Mouse (Mus musculus) forebrain, postnatal 0 days (tissue): ENCODE measurements around the gene Prkca. TPM values are rescaled to one million over a fixed set of nuclear protein-coding genes. Genes with fewer than 3 reads are reported as not detected.

Experiments
- ATAC-seq: fragments of 200-750 bp; cut with Nextera tagmentation; 2 replicates; pipeline ENCODE4 v1.8.0; 2017; ENCODE audit warnings: mild to moderate bottlenecking, moderate library complexity
- DNase-seq: peaks from one replicate; pipeline ENCODE4 v3.0.0-alpha.2; 2015
- H3K27ac ChIP-seq: fragments of 300-500 bp; sonication (generic); 2 replicates; pipeline ENCODE4 v1.5.1; 2014; ENCODE audit warnings: low read depth, mild to moderate bottlenecking, antibody characterized with exemption, low read length, moderate library complexity, mixed read lengths
- H3K27me3 ChIP-seq: fragments of 300-500 bp; sonication (generic); 2 replicates; pipeline ENCODE4 v1.6.1; 2014; ENCODE audit warnings: mild to moderate bottlenecking, low read length, mixed read lengths; ENCODE audit not compliant: insufficient read depth
- H3K36me3 ChIP-seq: fragments of 300-500 bp; sonication (generic); 2 replicates; pipeline ENCODE4 v1.6.1; 2014; ENCODE audit warnings: mild to moderate bottlenecking, moderate library complexity; ENCODE audit not compliant: insufficient read depth
- H3K4me1 ChIP-seq: fragments of 300-500 bp; sonication (generic); 2 replicates; pipeline ENCODE4 v1.6.1; 2014; ENCODE audit warnings: antibody characterized with exemption; ENCODE audit not compliant: insufficient read depth
- H3K4me2 ChIP-seq: fragments of 300-500 bp; sonication (generic); 2 replicates; pipeline ENCODE4 v1.6.1; 2014; ENCODE audit warnings: low read depth, mild to moderate bottlenecking, moderate library complexity
- H3K4me3 ChIP-seq: fragments of 300-500 bp; sonication (generic); 2 replicates; pipeline ENCODE4 v1.5.1; 2014; ENCODE audit warnings: low read depth, low read length, mixed read lengths
- H3K9ac ChIP-seq: fragments of 300-500 bp; sonication (generic); 2 replicates; pipeline ENCODE4 v1.6.1; 2014; ENCODE audit warnings: mild to moderate bottlenecking
- H3K9me3 ChIP-seq: fragments of 300-500 bp; sonication (generic); 2 replicates; pipeline ENCODE4 v1.6.1; 2016; ENCODE audit warnings: low read length
- CTCF ChIP-seq: sonication (generic); IDR thresholded peaks from 2 replicates; pipeline ENCODE4 v1.5.1; 2016; ENCODE audit warnings: antibody characterized with exemption, control low read depth, low read depth
- WGBS: fragments of 180-500 bp; shearing (Covaris S2); extraction: QIAGEN DNeasy Blood & Tissue Kit; methylation state at CpG from one replicate; pipeline ENCODE4 v1.1.7; 2014; 5-methylcytosine and 5-hydroxymethylcytosine counted together
- polyA plus RNA-seq: library from polyadenylated mRNA; unstranded; fragments of >200 nt; fragmentation: Nextera tagmentation; extraction: Ambion mirVana; gene quantifications from 2 replicates; pipeline ENCODE4 v1.2.1, GENCODE M21; 2015
- total RNA-seq: library from RNA; depleted of rRNA; stranded (reverse); fragments of >200 nt; gene quantifications from 2 replicates; pipeline ENCODE4 v1.2.3, GENCODE M21; 2014

Gene Prkca
- total and polyA plus RNA-seq, 2 experiments from 2014 or later: 5.0 to 30.0 TPM

DNA sequence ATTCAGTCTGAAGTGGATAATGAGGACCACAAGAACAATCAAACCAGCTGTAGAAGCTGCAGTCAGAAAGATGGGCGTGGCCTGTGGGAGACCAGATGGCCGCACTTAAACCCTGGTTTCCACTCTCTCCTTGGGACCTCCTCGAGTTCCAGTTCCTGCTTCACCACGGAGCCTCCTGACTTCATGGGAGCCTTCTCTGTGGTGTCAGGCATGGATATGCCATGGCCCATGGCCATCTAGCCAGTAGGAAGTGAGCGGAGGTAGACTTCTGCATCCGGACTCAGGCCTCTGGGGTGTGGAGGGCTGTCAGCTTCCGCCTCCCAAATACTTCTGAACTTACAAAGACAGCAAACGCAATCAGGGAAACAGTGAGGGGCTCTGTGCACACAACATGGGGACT lies 121.1 kb downstream of the Prkca start:
- no peaks in the 10 kb centered on the region for H3K36me3 ChIP-seq
- WGBS: 61% methylated on average over 8 of the region's 8 CpGs
- H3K9ac ChIP-seq: no peak overlapping the region
- ATAC-seq (0 out of 2 replicates have a peak, but pooled peaks have one; percentile 7), DNase-seq (no peak)
- TF ChIP-seq CTCF: no peak
- H3K27me3 ChIP-seq: no peaks in the 10 kb centered on the region
- H3K4me3 ChIP-seq: no peak overlapping the region
- H3K27ac ChIP-seq: no peak overlapping the region
- no peak overlapping the region for H3K4me2 ChIP-seq
- H3K9me3 ChIP-seq: no peaks in the 10 kb centered on the region
- H3K4me1 ChIP-seq: peaks cover 24% of the 10 kb centered on the region

DNA sequence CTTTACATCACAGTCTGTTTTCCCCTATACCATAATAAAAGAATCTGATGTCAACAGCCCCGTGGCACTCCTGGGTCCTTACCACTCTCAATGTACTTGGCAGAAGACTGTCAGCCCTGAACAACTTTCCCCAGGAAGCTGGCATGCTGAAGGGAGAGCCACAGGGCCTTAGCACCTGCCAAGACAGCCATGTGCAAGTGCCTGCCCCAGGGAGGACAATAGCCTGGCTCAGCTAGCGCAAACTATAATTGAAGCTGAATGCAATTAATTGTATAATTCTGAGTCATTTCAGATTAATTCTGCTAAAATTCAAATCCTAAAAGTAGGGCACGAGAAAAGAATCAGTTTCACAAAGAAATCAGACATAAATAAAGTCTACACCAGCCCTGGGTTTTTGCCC lies 121.7 kb downstream of the Prkca start:
- H3K4me2 ChIP-seq: no peak overlapping the region
- H3K9ac ChIP-seq: no peak overlapping the region
- H3K27me3 ChIP-seq: no peaks in the 10 kb centered on the region
- no peak overlapping the region for H3K4me3 ChIP-seq
- 24% methylated on average over 3 of the region's 3 CpGs for WGBS
- no peak for DNase-seq
- no peak for ATAC-seq
- no peak for TF ChIP-seq CTCF
- no peak overlapping the region for H3K27ac ChIP-seq
- peaks cover 24% of the 10 kb centered on the region for H3K4me1 ChIP-seq
- no peaks in the 10 kb centered on the region for H3K36me3 ChIP-seq
- H3K9me3 ChIP-seq: no peaks in the 10 kb centered on the region

DNA sequence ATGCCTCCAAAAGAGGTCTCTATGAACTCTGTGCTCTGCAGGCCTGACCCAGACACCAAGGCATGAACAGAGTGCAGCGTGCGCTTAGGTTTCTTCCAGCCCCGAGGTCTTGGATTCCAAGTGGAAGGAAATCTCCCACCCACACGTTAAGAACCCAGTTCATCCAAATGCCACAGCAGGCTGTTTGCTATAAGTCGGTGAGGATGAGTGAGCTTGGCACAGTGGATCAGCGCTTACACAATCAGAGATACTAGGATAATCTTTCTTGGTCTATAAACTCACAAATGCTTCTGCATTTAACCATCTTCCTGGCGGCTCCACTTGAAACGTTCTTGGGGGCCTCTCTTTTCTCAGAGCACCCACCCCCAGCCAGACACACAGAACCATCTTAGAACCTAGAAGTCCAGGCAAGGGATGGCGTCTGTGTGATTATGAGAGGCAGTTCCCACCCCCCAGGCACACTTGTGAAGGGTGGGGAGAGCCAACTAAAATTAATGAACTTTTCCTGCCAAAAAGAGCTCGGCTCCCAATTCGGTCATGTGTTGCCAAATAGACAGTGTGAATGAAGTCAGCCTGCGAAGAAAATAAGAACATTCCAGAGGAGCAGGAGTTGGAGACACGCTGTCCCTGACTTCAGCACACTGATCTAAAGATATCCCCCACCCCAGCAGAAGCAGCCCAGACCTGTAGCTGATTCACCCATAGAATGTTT lies 122.4 kb downstream of the Prkca start:
- no peak for TF ChIP-seq CTCF
- H3K9me3 ChIP-seq: no peaks in the 10 kb centered on the region
- peaks cover 24% of the 10 kb centered on the region for H3K4me1 ChIP-seq
- H3K4me3 ChIP-seq: no peak overlapping the region
- no peak overlapping the region for H3K4me2 ChIP-seq
- H3K36me3 ChIP-seq: no peaks in the 10 kb centered on the region
- peak overlapping the region; percentile 45; the same call in 1 of the 2 replicates for H3K27ac ChIP-seq
- ATAC-seq (peak; percentile 84), DNase-seq (peak; percentile 85)
- H3K9ac ChIP-seq: no peak overlapping the region
- WGBS: 40% methylated on average over 13 of the region's 13 CpGs
- no peaks in the 10 kb centered on the region for H3K27me3 ChIP-seq

DNA sequence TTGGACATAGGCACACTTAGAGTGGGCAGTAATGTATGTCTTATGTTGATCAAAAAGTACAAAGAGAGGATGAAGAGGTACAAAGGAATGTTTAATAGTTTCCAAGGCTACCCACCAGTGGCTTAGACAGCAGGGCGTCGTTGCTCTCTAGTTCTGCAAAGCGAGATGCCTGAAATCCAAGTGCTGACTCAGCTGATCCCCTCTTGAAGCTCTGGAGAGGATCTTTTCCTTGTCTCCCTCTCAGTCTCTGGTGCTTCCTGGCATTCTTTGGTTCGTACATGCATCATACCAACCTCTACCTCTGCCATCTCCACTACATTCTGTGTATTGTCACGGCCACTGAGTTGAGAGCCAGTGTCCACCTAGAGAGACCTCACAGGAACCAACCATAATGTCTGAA lies 123.1 kb downstream of the Prkca start:
- H3K9me3 ChIP-seq: no peaks in the 10 kb centered on the region
- H3K4me2 ChIP-seq: no peak overlapping the region
- 0 out of 2 replicates have a peak overlapping the region, but pooled peaks have one; percentile 45 for H3K27ac ChIP-seq
- peaks cover 24% of the 10 kb centered on the region for H3K4me1 ChIP-seq
- H3K9ac ChIP-seq: no peak overlapping the region
- H3K4me3 ChIP-seq: no peak overlapping the region
- DNase-seq (no peak), ATAC-seq (no peak)
- H3K27me3 ChIP-seq: no peaks in the 10 kb centered on the region
- no peaks in the 10 kb centered on the region for H3K36me3 ChIP-seq
- no peak for TF ChIP-seq CTCF
- WGBS: 77% methylated on average over 5 of the region's 5 CpGs

DNA sequence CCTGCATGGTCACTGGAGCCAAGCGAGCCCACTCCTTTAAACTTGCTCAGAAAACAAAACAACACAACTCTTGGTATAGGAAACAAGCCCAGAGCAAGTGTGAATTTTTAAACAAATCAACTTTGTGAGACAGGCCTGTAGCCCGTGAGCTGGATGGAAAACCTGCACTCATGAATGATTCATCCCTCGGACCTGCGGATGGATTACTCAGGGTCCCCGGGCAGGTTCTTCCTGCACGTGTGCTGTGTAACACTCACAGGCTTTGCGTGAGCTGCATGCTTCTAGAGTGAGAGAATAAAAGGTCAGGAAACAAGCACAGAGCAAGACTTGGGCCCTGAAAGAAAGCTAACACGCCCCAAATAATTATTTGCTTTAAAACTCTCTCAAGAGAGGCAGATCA lies 126.7 kb downstream of the Prkca start:
- Histone ChIP-seq H3K9ac (no peak overlapping the region), H3K36me3 (no peaks in the 10 kb centered on the region), H3K4me3 (no peak overlapping the region), H3K9me3 (no peaks in the 10 kb centered on the region), H3K27ac (no peak overlapping the region), H3K4me2 (no peak overlapping the region), H3K4me1 (peaks cover 16% of the 10 kb centered on the region), H3K27me3 (no peaks in the 10 kb centered on the region)
- no peak for TF ChIP-seq CTCF
- 79% methylated on average over 8 of the region's 8 CpGs for WGBS
- ATAC-seq (no peak), DNase-seq (no peak)

DNA sequence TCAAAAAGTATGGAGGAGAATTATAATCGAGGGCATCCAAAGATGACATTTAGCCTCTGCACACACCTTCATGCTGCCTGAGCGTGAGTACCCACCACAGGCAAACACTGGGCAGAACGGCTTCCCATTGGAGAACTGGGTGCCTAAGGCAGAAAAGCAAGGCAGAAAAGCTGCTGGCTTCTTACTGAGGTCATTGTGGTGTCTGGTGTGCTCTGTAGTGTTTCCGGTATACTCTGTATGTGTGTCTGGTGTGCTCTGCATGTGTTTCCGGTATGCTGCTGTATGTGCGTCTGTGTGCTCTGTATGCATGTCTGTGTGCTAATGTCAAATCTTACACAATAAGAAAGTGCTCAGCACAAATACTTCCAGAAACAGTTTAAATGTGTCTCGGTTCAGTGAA lies 127.7 kb downstream of the Prkca start:
- no peaks in the 10 kb centered on the region for H3K9me3 ChIP-seq
- no peaks in the 10 kb centered on the region for H3K36me3 ChIP-seq
- ATAC-seq: no peak
- peaks cover 7% of the 10 kb centered on the region for H3K4me1 ChIP-seq
- 80% methylated on average over 7 of the region's 7 CpGs for WGBS
- no peak overlapping the region for H3K4me2 ChIP-seq
- no peak overlapping the region for H3K9ac ChIP-seq
- H3K27me3 ChIP-seq: no peaks in the 10 kb centered on the region
- DNase-seq: no peak
- H3K4me3 ChIP-seq: no peak overlapping the region
- no peak overlapping the region for H3K27ac ChIP-seq
- TF ChIP-seq CTCF: no peak

DNA sequence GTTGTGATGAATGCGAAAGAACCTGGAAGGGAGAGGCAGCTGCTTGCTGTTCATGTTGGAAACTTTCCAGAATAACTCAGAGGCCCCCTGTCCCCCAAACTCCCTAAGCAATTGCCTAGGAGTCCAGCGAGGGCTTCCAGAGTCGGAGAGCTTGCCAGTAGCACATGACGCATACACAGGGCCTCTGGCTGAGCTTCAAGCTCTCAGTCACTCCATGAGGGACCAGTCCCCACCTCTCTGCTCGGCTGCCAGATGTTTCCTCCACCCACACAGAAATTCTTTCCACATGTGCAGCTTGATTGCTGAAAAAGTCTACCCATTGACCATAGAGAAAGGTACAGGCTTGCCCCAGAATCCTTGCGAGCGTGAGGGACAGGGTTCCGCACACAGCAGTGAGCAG lies 128.3 kb downstream of the Prkca start:
- ATAC-seq (0 out of 2 replicates have a peak, but pooled peaks have one; percentile 36), DNase-seq (peak; percentile 11)
- H3K27me3 ChIP-seq: no peaks in the 10 kb centered on the region
- peaks cover 4% of the 10 kb centered on the region for H3K4me1 ChIP-seq
- no peaks in the 10 kb centered on the region for H3K9me3 ChIP-seq
- TF ChIP-seq CTCF: no peak
- H3K36me3 ChIP-seq: no peaks in the 10 kb centered on the region
- no peak overlapping the region for H3K4me3 ChIP-seq
- no peak overlapping the region for H3K9ac ChIP-seq
- H3K4me2 ChIP-seq: no peak overlapping the region
- 43% methylated on average over 8 of the region's 8 CpGs for WGBS
- H3K27ac ChIP-seq: no peak overlapping the region
